Mouse (Mus musculus) cortical plate, adult 2 months (tissue): ENCODE measurements around the gene Pde4c. TPM values are rescaled to one million over a fixed set of nuclear protein-coding genes. Genes with fewer than 3 reads are reported as not detected.
A peak's percentile ranks its signal among the peaks of the same experiment; 100 is the strongest.

Experiments used
- H3K27ac ChIP-seq: fragments of 200-500 bp; 2 replicates; pipeline ENCODE4 v1.5.1; 2012; ENCODE audit warnings: low read length, control low read depth, inconsistent platforms; ENCODE audit not compliant: insufficient read depth
- H3K4me1 ChIP-seq: fragments of 200-500 bp; 2 replicates; pipeline ENCODE4 v1.6.1; 2011; ENCODE audit warnings: low read length; ENCODE audit not compliant: control insufficient read depth, insufficient read depth
- H3K4me3 ChIP-seq: fragments of 200-500 bp; 2 replicates; pipeline ENCODE4 v1.5.1; 2011; ENCODE audit warnings: mild to moderate bottlenecking, low read length, control low read depth; ENCODE audit not compliant: insufficient read depth
- CTCF ChIP-seq: fragments of 200-500 bp; IDR thresholded peaks from 2 replicates; pipeline ENCODE4 v1.5.1; 2011; ENCODE audit warnings: mild to moderate bottlenecking, control low read depth, low read length; ENCODE audit not compliant: insufficient read depth; ENCODE audit errors: extremely low read depth
- POLR2A ChIP-seq: fragments of 200-500 bp; IDR thresholded peaks from 2 replicates; pipeline ENCODE4 v1.6.1; 2011; ENCODE audit warnings: mild to moderate bottlenecking, low read length, control low read depth; ENCODE audit not compliant: insufficient read depth; ENCODE audit errors: extremely low read depth
- polyA plus RNA-seq: library from polyadenylated mRNA; depleted of rRNA; stranded (reverse); fragments of >200 nt; gene quantifications from 2 replicates; pipeline ENCODE4 v1.2.3, GENCODE M21; 2012

Gene Pde4c
- polyA plus RNA-seq, 1 experiment = 4.8 TPM

- Histone ChIP-seq H3K4me1 (peaks cover 8% of the 10 kb centered on the region), H3K4me3 (peak overlapping the region; percentile 86), H3K27ac (no peak overlapping the region)
- TF ChIP-seq POLR2A = no peak
- no peak for TF ChIP-seq CTCF
Measured at GRCm38 (mm10) chr8:70755661-70756475, 32.3 kb downstream of the Pde4c start.

GRCm38 (mm10) chr8:70756476-70757040 lies 33.0 kb downstream of the Pde4c start:
- TF ChIP-seq CTCF (no peak), POLR2A (no peak)
- Histone ChIP-seq H3K4me1 (peaks cover 8% of the 10 kb centered on the region), H3K27ac (no peak overlapping the region), H3K4me3 (no peak overlapping the region; the same call in 1 of the 2 replicates)

- peaks cover 8% of the 10 kb centered on the region for H3K4me1 ChIP-seq
- no peak overlapping the region for H3K27ac ChIP-seq
- H3K4me3 ChIP-seq = no peak overlapping the region
- peak; percentile 50; the same call in 1 of the 2 replicates for TF ChIP-seq CTCF
- peak; percentile 33; the same call in 1 of the 2 replicates for TF ChIP-seq POLR2A
Measured at GRCm38 (mm10) chr8:70757523-70758307, 34.2 kb downstream of the Pde4c start.

GRCm38 (mm10) chr8:70758308-70758615 lies 34.7 kb downstream of the Pde4c start:
- Histone ChIP-seq H3K4me3 (no peak overlapping the region), H3K27ac (no peak overlapping the region), H3K4me1 (peaks cover 5% of the 10 kb centered on the region)
- TF ChIP-seq POLR2A = no peak
- TF ChIP-seq CTCF = no peak

- H3K4me3 ChIP-seq = no peak overlapping the region
- peaks cover 3% of the 10 kb centered on the region; the same call in 1 of the 2 replicates for H3K4me1 ChIP-seq
- H3K27ac ChIP-seq = no peak overlapping the region
- TF ChIP-seq CTCF (no peak), POLR2A (peak; percentile 54; the same call in 1 of the 2 replicates)
Measured at GRCm38 (mm10) chr8:70758616-70759561, 35.4 kb downstream of the Pde4c start.

GRCm38 (mm10) chr8:70760350-70760749 lies 36.8 kb downstream of the Pde4c start:
- H3K4me3 ChIP-seq = peak overlapping the region; percentile 45
- peak overlapping the region; percentile 37; the same call in 1 of the 2 replicates for H3K27ac ChIP-seq
- TF ChIP-seq CTCF = no peak
- no peak for TF ChIP-seq POLR2A
- peaks cover 3% of the 10 kb centered on the region; the same call in 1 of the 2 replicates for H3K4me1 ChIP-seq

- Histone ChIP-seq H3K27ac (peak within 1 kb of the TSS; percentile 37; the same call in 1 of the 2 replicates), H3K4me3 (peak within 1 kb of the TSS; percentile 45), H3K4me1 (peaks cover 6% of the 10 kb centered on the region; the same call in 1 of the 2 replicates)
- TF ChIP-seq POLR2A (peak; percentile 73; the same call in 1 of the 2 replicates), CTCF (no peak)
Measured at GRCm38 (mm10) chr8:70760775-70761406, 37.4 kb downstream of the Pde4c start, which contains the start of gene Mpv17l2. Gene Mpv17l2, minus strand, starts transcription at chr8:70760946.

- peaks cover 10% of the 10 kb centered on the region; the same call in 1 of the 2 replicates for H3K4me1 ChIP-seq
- no peak overlapping the region for H3K4me3 ChIP-seq
- no peak overlapping the region for H3K27ac ChIP-seq
- TF ChIP-seq POLR2A (no peak), CTCF (no peak)
Measured at GRCm38 (mm10) chr8:70762118-70762517, 38.6 kb downstream of the Pde4c start.
